Mouse (Mus musculus): ENCODE results near the gene Rnaseh1. TPM values are rescaled to one million over a fixed set of nuclear protein-coding genes. Genes with fewer than 3 reads are reported as not detected.
A peak's percentile ranks its signal among the peaks of the same experiment; 100 is the strongest.

Gene Rnaseh1
- total RNA-seq, 2 experiments from 2014 or later: 10.3 to 10.8 TPM

DNA sequence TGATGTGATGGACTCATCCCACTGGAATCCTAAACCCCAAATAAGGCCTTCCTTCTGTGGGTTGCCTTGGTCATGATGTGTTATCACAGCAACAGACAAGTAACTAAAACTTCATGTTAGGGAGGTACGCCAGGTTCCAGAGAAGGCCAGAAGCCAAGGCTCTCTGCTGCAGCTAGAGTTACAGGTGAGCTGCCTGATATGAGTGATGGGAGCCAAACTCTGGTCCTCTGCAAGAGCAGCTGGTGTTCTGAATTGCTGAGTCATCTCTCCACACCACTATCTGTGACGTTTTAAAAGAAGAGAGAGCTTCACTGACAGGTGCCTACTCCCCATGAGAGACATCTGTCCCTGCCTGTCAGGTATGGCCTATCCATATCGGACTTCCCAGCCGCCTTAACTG, 13.2 kb downstream of the Rnaseh1 start:
- no peak for DNase-seq (ENCODE audit: low spot score in 2 of 2)

DNA sequence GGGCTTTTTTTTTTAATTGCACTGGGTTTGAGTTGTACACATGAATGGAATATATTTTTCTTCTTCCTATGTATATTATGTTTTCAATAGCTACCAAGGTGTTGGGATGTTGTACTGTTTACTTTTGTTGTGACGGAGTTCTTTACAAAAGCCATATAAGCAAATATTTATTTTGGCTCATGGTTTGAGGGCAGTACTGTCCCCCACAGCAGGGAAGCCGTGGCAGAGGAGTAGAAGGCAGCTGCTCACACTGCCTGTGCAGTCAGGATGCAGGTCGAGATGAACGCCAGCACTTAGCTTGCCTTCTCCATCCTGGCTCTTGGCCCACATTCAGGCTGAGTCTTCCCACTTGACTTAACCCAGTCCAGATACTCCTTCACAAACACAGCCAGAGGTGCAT, 17.3 kb downstream of the Rnaseh1 start:
- DNase-seq (ENCODE audit: low spot score in 2 of 2): no peak

DNA sequence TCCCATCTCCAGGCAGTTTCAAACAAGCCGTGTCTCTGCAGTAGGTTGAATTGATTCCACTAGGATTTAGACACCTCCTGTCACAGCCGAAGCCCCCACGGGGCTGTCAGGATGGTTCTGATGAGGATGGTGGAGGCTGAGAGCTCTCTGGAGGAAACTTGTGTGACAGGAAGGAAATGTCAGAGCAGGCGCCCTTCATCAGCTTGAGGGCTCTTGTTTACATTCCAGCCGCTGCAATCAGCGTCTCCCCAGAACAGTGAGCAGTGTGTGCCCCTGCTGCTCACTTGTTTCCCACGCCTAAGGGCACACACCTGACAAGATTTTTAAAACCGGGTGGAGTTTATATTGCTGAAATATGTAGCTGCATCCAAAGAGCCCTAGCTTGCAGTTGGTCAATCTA, 17.9 kb downstream of the Rnaseh1 start:
- DNase-seq (ENCODE audit: low spot score in 2 of 2): no peak

DNA sequence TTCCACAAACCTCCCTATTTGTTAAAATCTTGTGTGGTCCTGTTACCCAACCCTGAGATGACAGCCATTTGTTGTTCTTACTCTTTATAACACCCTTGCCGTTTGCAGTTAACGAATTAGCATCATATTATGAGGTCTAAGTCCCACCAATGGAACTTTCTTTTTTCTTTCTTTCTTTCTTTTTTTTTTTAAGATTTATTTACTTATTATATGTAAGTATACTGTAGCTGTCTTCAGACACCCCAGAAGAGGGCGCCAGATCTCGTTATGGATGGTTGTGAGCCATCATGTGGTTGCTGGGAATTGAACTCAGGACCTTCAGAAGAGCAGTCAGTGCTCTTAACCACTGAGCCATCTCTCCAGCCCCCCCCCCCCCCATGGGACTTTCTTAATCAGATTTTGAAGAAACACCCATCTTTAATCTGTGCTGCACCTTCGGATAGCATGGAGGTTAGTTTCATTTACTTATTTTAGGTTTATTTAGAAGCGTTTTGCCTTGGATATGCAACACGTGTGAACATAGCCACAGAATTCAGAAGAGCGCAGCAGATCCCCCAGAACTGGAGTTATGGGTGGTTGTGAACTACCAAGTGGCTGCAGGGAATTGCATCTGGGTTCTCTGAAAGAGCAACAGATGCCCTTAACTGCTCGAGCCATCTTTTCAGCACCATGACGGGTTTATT, 24.8 kb downstream of the Rnaseh1 start:
- no peak for DNase-seq (ENCODE audit: low spot score in 2 of 2)

DNA sequence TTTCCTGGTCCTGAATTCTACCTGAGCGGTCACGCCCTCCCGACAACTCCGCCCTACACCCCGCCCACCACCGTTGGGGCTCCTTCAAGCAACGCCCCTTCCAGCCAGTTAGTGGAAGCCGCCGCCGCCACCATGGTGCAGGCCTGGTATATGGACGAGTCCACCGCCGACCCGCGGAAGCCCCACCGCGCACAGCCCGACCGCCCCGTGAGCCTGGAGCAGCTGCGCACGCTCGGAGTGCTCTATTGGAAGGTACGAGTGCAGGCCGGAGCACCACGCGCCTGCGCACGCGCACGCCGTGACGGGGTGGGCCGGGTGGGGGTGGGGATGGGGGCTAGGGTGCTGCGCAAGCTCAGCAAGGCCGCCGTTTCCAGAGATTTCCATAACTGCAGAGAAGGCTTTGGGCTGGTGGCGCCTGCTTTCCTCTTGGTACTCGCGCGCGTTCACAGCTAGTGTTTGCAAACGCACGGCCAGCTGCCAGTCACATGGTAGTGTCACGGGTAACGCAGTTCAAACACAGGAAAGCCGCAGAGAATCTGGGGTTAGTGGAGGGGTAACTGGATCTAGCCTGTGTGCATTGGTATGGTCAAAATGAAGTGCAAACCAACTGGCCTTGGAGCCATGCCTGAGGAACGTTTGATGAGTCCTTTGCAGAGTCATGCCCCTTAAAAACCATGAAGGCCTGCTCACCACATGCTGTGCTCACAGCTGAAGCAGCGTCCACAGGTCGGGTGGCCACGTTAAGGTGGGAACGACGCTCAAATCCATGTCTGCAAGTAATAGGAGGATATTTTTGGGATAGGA, 25.9 kb downstream of the Rnaseh1 start, which contains the start of gene Adi1:
TSS of gene Adi1 (plus strand) at position 111 of the 804 bp plus-strand sequence.
- DNase-seq (ENCODE audit: low spot score in 2 of 2): peak; percentile 60 to 80

DNA sequence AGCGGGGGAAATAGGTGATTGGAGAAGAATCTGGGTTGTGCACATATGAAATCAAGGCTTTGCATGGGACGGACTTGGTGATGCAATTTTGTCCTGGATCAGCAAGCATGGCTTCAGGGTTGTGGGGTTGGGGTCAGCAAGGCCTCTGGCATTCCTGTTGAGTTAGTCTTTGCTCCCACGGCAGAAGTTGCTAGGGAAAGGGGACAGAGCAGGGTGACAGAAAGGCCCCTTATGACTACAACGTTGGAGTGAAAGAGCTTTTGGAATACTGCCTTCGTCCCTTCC, 26.5 kb downstream of the Rnaseh1 start:
- no peak for DNase-seq (ENCODE audit: low spot score in 2 of 2)

DNA sequence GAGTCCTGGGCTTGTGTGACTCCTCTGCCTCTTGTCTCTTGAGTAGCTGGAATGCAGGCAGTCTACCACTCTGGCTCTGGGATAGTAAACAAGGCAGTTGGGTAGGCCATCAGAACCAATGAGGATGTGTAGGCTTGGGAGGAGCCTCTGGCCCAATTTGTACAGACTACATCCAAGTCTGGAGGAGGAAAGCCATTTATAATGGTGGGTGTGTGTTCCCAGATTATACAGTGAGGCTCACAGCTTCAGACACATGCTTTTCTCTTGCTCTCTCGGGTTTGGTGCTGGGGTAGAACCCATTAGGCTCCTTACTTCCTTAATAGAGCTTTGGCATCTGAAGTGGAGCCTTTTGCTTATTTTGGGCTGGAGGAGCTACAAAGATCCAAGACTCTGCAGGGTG, 35.3 kb downstream of the Rnaseh1 start:
- no peak for DNase-seq (ENCODE audit: low spot score in 2 of 2)

DNA sequence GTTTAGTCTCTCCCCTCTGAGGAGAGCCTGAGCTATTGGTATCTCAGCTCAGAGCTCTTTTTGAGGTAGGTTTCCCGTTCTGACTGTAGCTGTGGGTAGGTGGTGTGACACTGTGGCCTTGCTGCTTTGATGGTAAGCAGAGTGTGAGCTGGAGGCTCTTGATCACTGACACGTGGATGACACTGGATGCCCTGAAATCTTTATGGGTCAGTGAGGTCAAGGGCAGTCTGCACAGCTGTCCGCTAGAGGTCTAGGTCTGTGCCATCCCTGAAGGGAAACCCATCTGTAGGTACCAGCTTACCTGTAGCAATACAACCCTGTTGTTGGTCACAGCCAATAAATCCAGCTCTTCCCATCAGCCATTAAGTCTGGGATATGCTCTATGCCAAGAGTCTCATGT, 36.4 kb downstream of the Rnaseh1 start:
- DNase-seq (ENCODE audit: low spot score in 2 of 2): no peak

DNA sequence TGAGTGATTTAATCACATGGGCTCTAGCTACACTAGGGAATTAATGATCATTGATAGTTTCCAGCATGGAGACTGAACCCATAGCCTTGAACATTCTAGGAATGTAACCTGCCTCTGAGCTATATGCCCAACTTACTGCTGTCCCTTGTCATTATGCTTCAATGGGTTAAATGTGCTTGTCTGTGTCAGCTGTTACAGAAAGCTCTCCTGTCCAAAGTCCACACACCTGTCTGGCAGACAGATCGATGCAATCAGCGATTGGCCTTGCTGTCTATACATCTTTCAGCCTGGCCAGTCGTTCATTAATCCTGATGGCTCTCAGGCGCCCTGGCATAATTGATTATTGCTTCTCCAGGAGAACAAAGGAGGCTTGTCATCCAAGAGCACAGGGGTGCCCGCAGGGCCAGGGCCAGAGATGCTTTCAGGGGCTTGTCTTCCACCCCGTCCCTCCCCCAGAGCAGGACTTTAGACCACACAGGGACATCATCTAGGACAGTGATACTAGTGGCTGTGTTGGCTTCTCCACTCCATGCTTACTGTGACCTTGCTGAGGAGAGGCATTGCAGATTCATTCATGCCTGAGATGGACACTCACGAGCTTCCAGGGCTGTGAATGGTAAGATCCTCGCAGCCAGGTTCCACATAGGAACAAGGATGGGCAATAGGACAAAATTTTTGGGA, 36.9 kb downstream of the Rnaseh1 start:
- DNase-seq (ENCODE audit: low spot score in 2 of 2): no peak

DNA sequence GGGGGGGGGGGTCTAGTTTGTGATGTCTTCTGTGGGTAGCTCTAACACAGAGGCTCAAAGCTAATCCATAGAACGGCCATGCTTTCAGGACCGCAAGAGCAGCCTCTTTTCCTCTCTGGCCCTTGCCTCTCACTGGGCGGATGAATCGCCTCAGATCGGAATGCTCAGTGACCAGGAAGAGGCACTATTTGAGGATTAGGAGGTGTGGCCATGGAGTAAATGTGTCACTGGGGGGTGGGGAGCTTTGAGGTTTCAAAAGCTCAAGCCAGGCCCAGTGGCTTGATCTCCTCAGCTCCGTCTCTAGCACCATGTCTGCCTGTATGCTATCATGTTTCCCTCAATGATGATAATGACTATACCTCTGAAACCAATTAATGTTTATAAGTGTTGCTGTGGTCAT, 39.6 kb downstream of the Rnaseh1 start:
- no peak for DNase-seq (ENCODE audit: low spot score in 2 of 2)

DNA sequence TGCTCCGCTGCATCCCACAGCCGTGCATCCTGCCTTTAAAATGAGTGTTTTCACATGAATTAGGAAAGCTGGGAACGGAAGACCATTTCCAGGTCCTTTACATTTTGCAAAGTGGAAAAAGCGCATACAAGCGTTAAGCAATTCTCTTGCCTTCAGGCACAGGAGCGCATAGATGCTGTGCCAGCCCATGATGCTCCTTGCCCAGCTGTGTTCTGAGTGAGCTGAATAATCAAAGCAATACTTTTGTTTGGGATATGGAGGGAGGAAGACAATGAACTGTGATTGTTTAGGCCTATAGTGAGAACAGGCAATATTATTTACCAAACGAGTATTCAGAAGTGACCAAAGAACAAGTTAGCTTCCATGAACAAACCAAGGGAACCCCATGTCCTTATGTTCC, 41.3 kb downstream of the Rnaseh1 start:
- no peak for DNase-seq (ENCODE audit: low spot score in 2 of 2)

DNA sequence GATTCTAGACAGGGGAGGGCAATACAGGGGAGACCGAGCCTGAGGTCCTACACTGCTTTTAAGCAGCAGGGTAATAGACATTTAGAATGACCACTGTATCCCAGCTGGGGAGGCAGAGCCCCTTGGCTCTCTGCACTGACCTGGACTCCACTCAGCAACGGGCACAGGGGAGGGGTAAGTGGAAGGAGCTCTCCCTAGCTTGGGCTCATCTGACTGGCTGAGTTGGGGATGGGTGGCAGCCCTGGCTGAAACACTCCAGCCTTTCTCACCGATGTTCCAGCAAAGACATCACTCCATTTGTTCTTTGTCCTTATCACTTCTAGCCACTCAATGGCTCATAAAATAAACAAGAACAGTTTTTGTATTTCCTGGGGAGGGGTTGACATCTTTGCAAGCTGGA, 44.3 kb downstream of the Rnaseh1 start:
- no peak for DNase-seq (ENCODE audit: low spot score in 2 of 2)

DNA sequence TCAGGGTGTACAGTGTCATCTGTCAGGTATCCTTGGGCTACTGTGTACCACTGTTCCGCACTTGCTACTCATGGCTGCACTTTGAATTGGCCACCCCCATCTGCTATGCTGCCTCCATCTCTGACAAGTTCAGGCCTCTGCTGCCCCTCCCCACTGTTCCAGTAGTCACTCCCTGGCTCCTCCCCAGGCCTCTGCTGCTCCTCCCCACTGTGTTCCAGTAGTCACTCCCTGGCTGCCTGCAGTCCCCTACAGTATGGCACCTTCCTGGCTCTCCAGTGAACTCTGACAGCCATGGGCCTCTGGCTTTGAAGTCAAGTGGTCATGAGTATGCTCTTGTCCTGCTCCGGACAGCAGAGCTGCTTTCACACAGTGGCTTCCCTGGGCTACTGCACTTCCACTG, 44.8 kb downstream of the Rnaseh1 start:
- DNase-seq (ENCODE audit: low spot score in 2 of 2): no peak

DNA sequence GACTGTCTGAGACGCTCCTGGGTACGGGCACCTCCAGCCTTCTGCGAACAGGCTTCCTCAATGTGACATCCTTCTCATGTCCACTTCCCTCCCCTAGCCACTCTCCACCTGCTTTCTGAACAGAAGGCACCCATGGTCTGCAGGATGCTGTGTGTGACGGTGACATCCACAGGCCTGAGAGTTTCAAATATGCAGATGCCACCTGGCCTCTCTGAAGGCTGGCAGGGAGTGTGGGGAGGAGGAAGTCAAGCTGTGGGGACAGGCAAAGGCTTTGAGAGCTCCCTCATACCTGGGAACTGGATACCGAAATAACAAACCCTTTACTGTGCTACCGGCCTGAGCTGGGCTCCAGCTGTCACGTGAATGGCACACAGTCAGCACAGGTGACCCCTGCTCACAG, 45.4 kb downstream of the Rnaseh1 start:
- no peak for DNase-seq (ENCODE audit: low spot score in 2 of 2)

DNA sequence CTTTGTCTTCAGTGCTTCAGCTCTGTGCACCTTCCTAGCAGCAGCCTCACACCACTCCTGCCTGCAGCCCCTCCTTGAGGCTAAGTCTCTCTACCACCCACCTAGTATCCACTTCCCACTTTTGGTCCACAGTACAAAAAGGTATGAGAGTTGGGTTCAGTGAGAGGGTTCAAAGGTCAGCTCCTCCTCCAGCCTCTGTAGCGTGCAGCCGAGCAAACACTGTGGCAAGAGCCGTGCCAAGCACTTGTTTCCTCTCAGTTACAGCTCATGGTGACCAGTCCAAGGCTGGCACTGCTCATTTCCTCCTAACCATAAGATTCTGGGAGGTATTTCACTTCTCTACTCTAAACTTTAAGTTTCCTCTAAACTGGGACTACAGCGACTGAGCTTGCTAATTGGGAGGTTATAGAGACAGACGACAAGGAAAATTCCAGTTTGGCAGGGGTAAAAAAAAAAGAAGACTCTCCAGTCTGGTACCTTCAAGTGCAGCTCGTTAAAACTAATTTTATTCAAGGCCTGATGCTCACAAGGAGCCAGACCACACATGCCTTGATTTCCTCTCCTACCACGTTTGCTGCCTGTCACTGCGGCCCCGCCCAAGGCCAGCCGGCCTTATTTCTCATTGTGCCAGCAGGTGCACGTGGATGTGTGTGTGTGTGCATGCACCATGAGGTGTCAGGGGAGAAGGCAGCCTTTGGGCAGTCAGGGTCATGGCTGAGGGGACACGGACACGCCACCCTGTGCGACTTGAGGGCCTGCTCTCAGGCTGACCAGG, 48.6 kb downstream of the Rnaseh1 start:
- DNase-seq (ENCODE audit: low spot score in 2 of 2): no peak

DNA sequence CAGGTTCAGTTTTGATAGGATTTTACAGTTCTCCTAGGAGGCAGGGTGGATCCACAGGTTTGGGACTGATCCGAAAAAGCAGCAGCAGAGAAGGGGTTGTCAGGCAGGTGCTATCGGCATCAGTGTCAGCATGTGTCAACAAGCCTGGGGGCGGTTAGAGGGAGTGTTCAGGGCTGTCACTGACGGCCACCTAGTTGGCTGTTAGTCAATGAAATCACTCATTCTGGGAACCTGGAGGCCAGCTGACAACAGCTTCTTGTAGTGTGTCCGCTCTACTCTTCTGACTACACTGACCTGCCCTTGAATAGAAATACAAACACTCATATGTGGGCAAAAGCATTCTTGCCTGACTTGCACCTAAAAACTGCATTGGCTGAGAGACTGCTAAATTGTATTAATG, 49.7 kb downstream of the Rnaseh1 start:
- no peak for DNase-seq (ENCODE audit: low spot score in 2 of 2)

DNA sequence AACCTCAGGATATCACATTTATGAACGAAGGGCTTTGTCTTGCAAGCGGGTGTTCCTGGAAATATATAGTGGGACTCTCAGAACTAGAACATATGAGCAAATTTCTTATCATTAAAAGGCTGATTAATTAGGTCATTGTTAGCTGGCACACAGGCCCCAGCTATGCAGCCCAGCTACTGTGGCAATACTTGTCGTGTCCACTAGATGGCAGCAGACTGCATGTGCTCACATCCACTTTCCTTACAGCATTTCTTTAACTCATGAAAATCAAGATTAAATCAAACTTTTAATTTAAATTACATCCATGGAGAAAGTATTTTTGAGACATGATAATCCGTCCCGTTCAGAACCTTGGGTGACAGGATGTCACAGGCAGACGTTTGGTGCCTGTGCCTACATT, 50.3 kb downstream of the Rnaseh1 start:
- DNase-seq (ENCODE audit: low spot score in 2 of 2): peak; percentile 38 to 59

DNA sequence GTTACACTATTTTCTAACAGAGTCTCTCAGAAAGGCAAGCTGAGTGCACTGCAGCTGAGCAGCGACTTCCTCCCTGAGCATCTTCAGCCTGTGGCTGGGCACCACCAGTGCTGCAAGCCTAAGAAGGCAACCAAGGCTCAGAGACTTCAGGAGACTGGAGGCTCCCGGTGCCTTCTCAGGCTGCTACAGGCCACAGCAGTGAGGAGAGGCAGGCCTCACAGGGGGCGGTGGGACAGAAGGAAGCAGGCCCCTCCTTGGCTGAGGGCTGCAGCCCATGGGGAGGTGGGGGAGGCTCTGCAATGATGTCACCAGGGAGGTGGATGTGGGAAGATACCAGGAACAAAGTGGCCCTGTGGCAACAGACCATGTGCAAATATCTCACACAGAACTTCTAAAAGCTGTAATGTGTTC, 50.7 kb downstream of the Rnaseh1 start:
- DNase-seq (ENCODE audit: low spot score in 2 of 2): no peak

DNA sequence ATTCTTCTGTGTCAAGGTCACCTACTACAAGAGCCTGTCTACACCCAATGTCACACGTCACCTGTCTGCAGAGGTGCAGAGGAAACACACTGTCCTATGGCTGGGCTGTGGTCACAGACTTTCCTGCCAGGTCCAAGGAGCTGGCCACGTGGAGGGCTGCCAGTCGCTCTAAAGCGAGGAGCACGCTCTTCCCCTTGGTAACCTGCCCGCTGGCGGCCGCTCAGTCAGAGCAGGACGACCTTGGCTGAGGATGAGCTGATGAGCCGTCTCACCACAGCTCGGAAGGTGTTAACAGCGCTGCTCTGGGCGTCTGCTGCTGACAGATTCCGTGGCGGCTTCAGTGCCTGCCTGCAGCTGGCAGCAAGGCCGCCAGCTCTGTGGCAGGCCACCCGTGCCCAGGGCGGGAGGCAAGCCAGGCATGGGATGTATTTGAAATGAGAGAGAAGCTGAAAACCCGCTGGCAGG, 51.2 kb downstream of the Rnaseh1 start:
- peak in 1 of 2 experiments; percentile 51 for DNase-seq (ENCODE audit: low spot score in 2 of 2)

DNA sequence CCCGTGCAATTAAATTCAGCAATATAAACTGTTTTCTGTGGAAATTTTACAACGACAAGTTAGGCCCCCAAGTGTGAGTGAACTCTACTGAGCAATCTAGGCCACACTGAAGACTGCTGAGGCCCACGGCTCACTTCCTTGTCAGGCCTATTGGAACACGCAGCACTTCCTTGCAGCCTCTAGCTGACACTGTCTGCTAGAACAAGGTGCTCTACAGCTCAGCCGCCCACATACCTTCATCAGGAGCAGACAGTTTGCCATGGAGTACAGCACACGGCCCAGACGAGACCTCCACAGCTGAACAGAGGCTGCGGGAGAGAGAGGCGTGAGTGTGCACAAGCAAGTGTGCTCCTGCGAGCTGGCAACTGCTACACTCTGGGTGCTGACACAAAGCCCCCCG, 51.9 kb downstream of the Rnaseh1 start:
- DNase-seq (ENCODE audit: low spot score in 2 of 2): no peak

DNA sequence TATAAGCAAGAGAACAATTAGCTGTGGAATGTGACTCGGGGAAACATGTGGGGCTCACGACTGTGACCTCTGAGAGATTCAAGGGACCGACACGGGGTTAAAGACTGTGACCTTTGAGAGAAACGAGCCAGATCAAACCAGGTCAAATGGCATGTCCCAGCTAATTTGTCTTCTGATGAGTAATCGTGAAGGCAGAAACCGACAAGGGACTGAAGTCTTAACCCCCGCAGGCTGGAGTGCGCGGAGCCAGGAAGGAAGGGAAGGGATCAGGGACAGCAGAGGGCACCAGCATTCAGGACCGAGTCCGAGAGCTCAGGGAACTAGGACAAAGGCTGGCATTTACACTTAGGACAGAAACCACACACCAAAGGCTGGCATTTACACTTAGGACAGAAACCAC, 55.0 kb downstream of the Rnaseh1 start:
- no peak for DNase-seq (ENCODE audit: low spot score in 2 of 2)

DNA sequence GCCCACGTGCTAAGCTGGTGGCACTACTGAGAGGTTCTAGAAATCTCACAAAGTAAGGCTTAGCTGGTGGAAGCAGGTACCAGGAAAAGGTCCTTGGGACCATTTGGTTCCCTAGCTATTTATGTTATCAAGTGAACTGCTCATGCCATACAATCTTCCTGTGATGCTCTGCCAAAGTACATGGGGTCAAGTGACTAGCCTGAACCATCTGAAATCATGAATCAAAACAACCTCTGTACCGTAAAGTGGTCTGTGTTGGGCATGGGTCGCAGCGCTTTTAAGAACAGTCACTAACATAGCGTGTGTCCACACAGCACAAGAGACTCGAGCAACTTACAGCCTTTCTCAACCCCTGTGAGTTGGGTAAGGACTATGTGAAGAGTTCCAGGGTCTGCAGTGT, 55.8 kb downstream of the Rnaseh1 start:
- DNase-seq (ENCODE audit: low spot score in 2 of 2): no peak

All from gastrocnemius, postnatal 4 days (tissue).